9 mouse cellular contexts compared by ENCODE assay signal in the genomic region with DNA sequence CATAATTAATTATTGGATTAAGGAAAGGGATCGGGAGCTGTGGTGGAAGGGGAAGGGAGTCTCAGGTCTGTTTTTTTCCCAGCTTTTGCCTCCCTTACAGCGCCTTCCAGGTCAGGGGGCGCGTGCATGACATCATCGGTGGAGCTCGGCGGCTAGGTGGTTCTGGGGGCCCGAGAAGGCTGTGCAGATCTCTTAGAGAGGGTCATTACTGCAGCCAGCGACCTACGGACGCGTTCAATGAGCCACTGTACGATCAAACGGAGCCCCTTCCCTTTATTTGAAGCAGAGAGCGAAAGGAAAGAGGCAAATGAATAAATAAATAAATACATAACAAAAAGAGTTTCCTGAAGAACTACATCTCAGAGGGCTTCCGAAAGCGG. TPM values are rescaled to one million over a fixed set of nuclear protein-coding genes. Genes with fewer than 3 reads are reported as not detected.
DNase-seq lines count a peak whose midpoint lies in the region; ATAC-seq and TF ChIP-seq lines count a peak whose summit lies in the region.
"Had no signal": no experiment of that assay in that cellular context is flagged by ENCODE, and none has a peak within 500 bp of the region (broad histone marks: within the 10 kb centered on the region; RNA-seq: fewer than 3 reads in every experiment).

No protein-coding gene starts in this region.

- no peaks in the 10 kb centered on the region for H3K36me3 ChIP-seq in CH12.LX (replicated peaks in 1 of 2; ENCODE audit: control insufficient read depth in 1 of 2, insufficient read depth in 1 of 2, low read length in 1 of 2)
- no peaks in the 10 kb centered on the region for H3K36me3 ChIP-seq in embryonic facial prominence, embryonic 11.5 days (replicated peaks; ENCODE audit: control insufficient read depth, insufficient read depth, low read depth, low read length)
- no peaks in the 10 kb centered on the region for H3K36me3 ChIP-seq in intestine, postnatal 0 days (ENCODE audit: control insufficient read depth, insufficient read depth)
- no peaks in the 10 kb centered on the region for H3K36me3 ChIP-seq in neural tube, embryonic 11.5 days (ENCODE audit: control insufficient read depth, insufficient read depth, low read length)

- peaks cover 0 to 10% of the 10 kb centered on the region in 2 experiments; a peak in 2 of 4 replicates for H3K4me1 ChIP-seq in CH12.LX (ENCODE audit: control insufficient read depth in 1 of 2, insufficient read depth in 2 of 2)
- no peaks in the 10 kb centered on the region for H3K4me1 ChIP-seq in embryonic facial prominence, embryonic 11.5 days (ENCODE audit: control insufficient read depth, insufficient read depth, low read length)
- H3K4me1 ChIP-seq in intestine, postnatal 0 days (replicated peaks; ENCODE audit: control insufficient read depth, insufficient read depth, low read length), result no peaks in the 10 kb centered on the region; the same call in 1 of the 2 replicates
- H3K4me1 ChIP-seq in neural tube, embryonic 11.5 days (ENCODE audit: control insufficient read depth, insufficient read depth, low read length), result peaks cover 8% of the 10 kb centered on the region

- H3K4me2 ChIP-seq in CH12.LX (ENCODE audit: insufficient read depth, low read depth, poor library complexity, severe bottlenecking), result peak overlapping the region; percentile 85
- H3K4me2 ChIP-seq in embryonic facial prominence, embryonic 11.5 days (ENCODE audit: low read depth, low read length), result peak overlapping the region; percentile 95
- peak overlapping the region; percentile 96 for H3K4me2 ChIP-seq in intestine, postnatal 0 days (replicated peaks; ENCODE audit: low read depth)
- H3K4me2 ChIP-seq in neural tube, embryonic 11.5 days (ENCODE audit: low read depth), result peak overlapping the region; percentile 88

- TF ChIP-seq RAD21 in CH12.LX (IDR thresholded peaks at IDR 0.05; ENCODE audit: low read depth, low read length), result no peak

- H3K27ac ChIP-seq in gastrocnemius, adult 2 months, result peak overlapping the region; percentile 93
- no peak overlapping the region for H3K27ac ChIP-seq in CH12.LX (ENCODE audit: insufficient read depth, low read depth)
- H3K27ac ChIP-seq in embryonic facial prominence, embryonic 11.5 days (replicated peaks; ENCODE audit: low read depth, low read length), result no peak overlapping the region
- no peak overlapping the region for H3K27ac ChIP-seq in intestine, postnatal 0 days (ENCODE audit: low read depth, low read length)
- H3K27ac ChIP-seq in neural tube, embryonic 11.5 days (ENCODE audit: low read depth, low read length), result no peak overlapping the region

- TF ChIP-seq EP300 in CH12.LX (IDR thresholded peaks at IDR 0.05; ENCODE audit: low read length), result no peak

- peaks cover 7% of the 10 kb centered on the region for H3K9me3 ChIP-seq in CH12.LX (replicated peaks; ENCODE audit: low read length)
- no peaks in the 10 kb centered on the region for H3K9me3 ChIP-seq in embryonic facial prominence, embryonic 11.5 days (replicated peaks; ENCODE audit: control insufficient read depth, low read length)
- H3K9me3 ChIP-seq in intestine, postnatal 0 days (ENCODE audit: control insufficient read depth), result no peaks in the 10 kb centered on the region
- H3K9me3 ChIP-seq in neural tube, embryonic 11.5 days (ENCODE audit: control insufficient read depth, low read length), result no peaks in the 10 kb centered on the region

- dilution Hi-C loops in CH12.LX (cut with MboI; ENCODE audit: extremely low pct_ligation_motif_present, extremely low pct_unique_long_range_greater_than_20kb, low sequenced_read_pairs), result no loop called here

- no peak for TF ChIP-seq POLR2A in CH12.LX (IDR thresholded peaks at IDR 0.05; ENCODE audit: low read depth, low read length)

- no peak for TF ChIP-seq CTCF in gastrocnemius, adult 2 months (IDR thresholded peaks at IDR 0.05)
- no peak for TF ChIP-seq CTCF in CH12.LX (conservative IDR thresholded peaks at IDR 0.05 in 1 of 2, IDR thresholded peaks at IDR 0.05 in 1 of 2; ENCODE audit: low read depth in 2 of 2, low read length in 2 of 2)
- TF ChIP-seq CTCF in intestine, postnatal 0 days (IDR thresholded peaks at IDR 0.05; ENCODE audit: low read depth), result no peak

- H3K4me3 ChIP-seq in gastrocnemius, adult 2 months, result peak overlapping the region; percentile 87
- H3K4me3 ChIP-seq in CH12.LX (replicated peaks in 1 of 3; ENCODE audit: low read depth in 2 of 3, low read length in 2 of 3, poor library complexity in 1 of 3), result peak overlapping the region; percentile 57 to 85 (median 69)
- peak overlapping the region; percentile 65 for H3K4me3 ChIP-seq in embryonic facial prominence, embryonic 11.5 days (ENCODE audit: low read depth, low read length)
- peak overlapping the region; percentile 67 for H3K4me3 ChIP-seq in intestine, postnatal 0 days (ENCODE audit: low read depth, low read length)
- H3K4me3 ChIP-seq in neural tube, embryonic 11.5 days (ENCODE audit: low read depth, low read length), result peak overlapping the region; percentile 66

- intact Hi-C loops in gastrocnemius, adult 2 months (cut with DNase I), result loop anchor here (2.0 to 5.0 kb wide), 2 partner anchors 42 to 137 kb away; partner anchors contain the start of gene Tab1

- DNase-seq in gastrocnemius, adult 2 months, result no peak
- DNase-seq in gastrocnemius, postnatal 25 days, result no peak
- no peak for DNase-seq in CH12.LX (ENCODE audit: extremely low read depth)
- peak; percentile 30 for DNase-seq in embryonic facial prominence, embryonic 11.5 days (ENCODE audit: low spot score)
- DNase-seq in neural tube, embryonic 11.5 days (ENCODE audit: low spot score), result peak; percentile 53
- no peak for DNase-seq in layer of hippocampus, adult 11-12 months (ENCODE audit: low spot score)

- H3K27me3 ChIP-seq in CH12.LX (replicated peaks), result peaks cover 24% of the 10 kb centered on the region
- H3K27me3 ChIP-seq in embryonic facial prominence, embryonic 11.5 days (ENCODE audit: control insufficient read depth, insufficient read depth, low read length), result peaks cover 22% of the 10 kb centered on the region
- H3K27me3 ChIP-seq in intestine, postnatal 0 days (replicated peaks; ENCODE audit: control insufficient read depth, insufficient read depth, low read length), result peaks cover 10% of the 10 kb centered on the region
- H3K27me3 ChIP-seq in neural tube, embryonic 11.5 days (ENCODE audit: control insufficient read depth, insufficient read depth, low read length), result peaks cover 19% of the 10 kb centered on the region

- in situ Hi-C loops in CH12.LX (cut with MboI; ENCODE audit: low pct_ligation_motif_present, low pct_unique_long_range_greater_than_20kb, low sequenced_read_pairs), result loop anchor here (10.0 kb wide), 2 partner anchors 134 to 346 kb away; partner anchors contain the start of gene Sun2

- ATAC-seq in embryonic facial prominence, embryonic 11.5 days (replicated peaks; ENCODE audit: insufficient number of reproducible peaks, low FRiP score, low TSS enrichment, low read depth), result 0 out of 2 replicates have a peak, but pooled peaks have one; percentile 51
- ATAC-seq in intestine, postnatal 0 days, result no peak
- no peak for ATAC-seq in neural tube, embryonic 11.5 days (ENCODE audit: insufficient read depth, low FRiP score, low TSS enrichment)
- ATAC-seq in inflammation-experienced regulatory T-cells, adult 6 months, result no peak

- 3% methylated on average over 17 of the region's 17 CpGs for WGBS in embryonic facial prominence, embryonic 11.5 days
- WGBS in intestine, postnatal 0 days, result 2% methylated on average over 17 of the region's 17 CpGs
- 2% methylated on average over 17 of the region's 17 CpGs for WGBS in neural tube, embryonic 11.5 days

- H3K79me2 ChIP-seq in CH12.LX (replicated peaks; ENCODE audit: control insufficient read depth, extremely low read depth, insufficient read depth, poor library complexity, severe bottlenecking), result no peaks in the 10 kb centered on the region

- H3K9ac ChIP-seq in CH12.LX (ENCODE audit: insufficient read depth, low read depth), result peak overlapping the region; percentile 61
- H3K9ac ChIP-seq in embryonic facial prominence, embryonic 11.5 days (replicated peaks; ENCODE audit: low read length), result peak overlapping the region; percentile 65
- peak overlapping the region; percentile 56 for H3K9ac ChIP-seq in intestine, postnatal 0 days (ENCODE audit: low read depth, low read length)
- peak overlapping the region; percentile 58 for H3K9ac ChIP-seq in neural tube, embryonic 11.5 days (ENCODE audit: low read length)

TF ChIP-seq in CH12.LX, 34 proteins besides CTCF, POLR2A, EP300 and RAD21 (continues in another document):
- TF ChIP-seq UBTF (IDR thresholded peaks at IDR 0.05; ENCODE audit: low read depth, low read length), result no peak

RNA-seq across cellular contexts. Expression of gene Syngr1, which starts 0.4 kb away (rescaled TPM):
- 10 to 100 TPM; 46.1 to 46.4 TPM for total RNA-seq in gastrocnemius, adult 2 months (2021)
- 10 to 100 TPM; 34.6 to 37.7 TPM for total RNA-seq in gastrocnemius, postnatal 25 days (2021)
- total RNA-seq in CH12.LX (2012; rRNA removed), result 10.7 and 14.8 TPM in 2 replicates
- total RNA-seq in CH12.LX (2014; rRNA removed), result 6.0 and 9.7 TPM in 2 replicates
- polyA plus RNA-seq in CH12.LX (2012; ENCODE audit: insufficient read length, low read depth), result 7.0 and 11.3 TPM in 2 replicates
- polyA plus RNA-seq in embryonic facial prominence, embryonic 11.5 days (2014; fragmentation: Nextera tagmentation; extraction: Ambion mirVana), result 6.4 and 8.3 TPM in 2 replicates
- polyA plus RNA-seq in intestine, postnatal 0 days (2015; fragmentation: Nextera tagmentation; extraction: Ambion mirVana), result 6.8 and 10.4 TPM in 2 replicates
- 8.7 TPM in 2 replicates for polyA plus RNA-seq in neural tube, embryonic 11.5 days (2014; fragmentation: Nextera tagmentation; extraction: Ambion mirVana)
- 1 to 10 TPM in 1 of 3 experiments, under 1 TPM in 1, not detected in 1; 0.77 to 1.7 TPM for polyA plus RNA-seq in inflammation-experienced regulatory T-cells, adult 6 months (2017; shearing (Covaris generic))
- total RNA-seq: neutrophil, adult 5-6 weeks had no signal

RNA-seq across cellular contexts. Expression of gene Rpl3, which starts 0.9 kb away (rescaled TPM):
- total RNA-seq in gastrocnemius, adult 2 months (2021), result 10 to 100 TPM; 38.6 to 51.4 TPM
- total RNA-seq in gastrocnemius, postnatal 25 days (2021), result 10 to 100 TPM; 48.4 to 80.1 TPM
- total RNA-seq in CH12.LX (2012; rRNA removed), result 3,351 and 3,819 TPM in 2 replicates
- total RNA-seq in CH12.LX (2014; rRNA removed), result 2,106 and 2,198 TPM in 2 replicates
- 2,552 and 2,592 TPM in 2 replicates for polyA plus RNA-seq in CH12.LX (2012; ENCODE audit: insufficient read length, low read depth)
- polyA plus RNA-seq in embryonic facial prominence, embryonic 11.5 days (2014; fragmentation: Nextera tagmentation; extraction: Ambion mirVana), result 1,289 and 1,347 TPM in 2 replicates
- 436 and 450 TPM in 2 replicates for polyA plus RNA-seq in intestine, postnatal 0 days (2015; fragmentation: Nextera tagmentation; extraction: Ambion mirVana)
- 1,003 and 1,056 TPM in 2 replicates for polyA plus RNA-seq in neural tube, embryonic 11.5 days (2014; fragmentation: Nextera tagmentation; extraction: Ambion mirVana)
- polyA plus RNA-seq in inflammation-experienced regulatory T-cells, adult 6 months (2017; shearing (Covaris generic)), result 1,000 to 10,000 TPM; 2,844 to 4,969 (median 3,861) TPM

RNA-seq across cellular contexts. Expression of gene Tab1, which starts 42.2 kb away (rescaled TPM):
- total RNA-seq in gastrocnemius, adult 2 months (2021), result 10 to 100 TPM; 13.0 to 16.1 TPM
- 10 to 100 TPM; 13.8 to 14.6 TPM for total RNA-seq in gastrocnemius, postnatal 25 days (2021)
- 15.1 and 17.7 TPM in 2 replicates for total RNA-seq in CH12.LX (2012; rRNA removed)
- total RNA-seq in CH12.LX (2014; rRNA removed), result 10.4 and 12.0 TPM in 2 replicates
- 11.4 and 11.6 TPM in 2 replicates for polyA plus RNA-seq in CH12.LX (2012; ENCODE audit: insufficient read length, low read depth)
- 26.8 and 26.9 TPM in 2 replicates for polyA plus RNA-seq in embryonic facial prominence, embryonic 11.5 days (2014; fragmentation: Nextera tagmentation; extraction: Ambion mirVana)
- 12.6 and 13.6 TPM in 2 replicates for polyA plus RNA-seq in intestine, postnatal 0 days (2015; fragmentation: Nextera tagmentation; extraction: Ambion mirVana)
- 35.7 and 36.0 TPM in 2 replicates for polyA plus RNA-seq in neural tube, embryonic 11.5 days (2014; fragmentation: Nextera tagmentation; extraction: Ambion mirVana)
- 10 to 100 TPM; 12.2 to 15.9 (median 12.3) TPM for polyA plus RNA-seq in inflammation-experienced regulatory T-cells, adult 6 months (2017; shearing (Covaris generic))

Comparison
In these comparisons a context has a peak if more than half of its experiments do, and no peak if none do; other contexts are left out.
1. DNase-seq: peak in embryonic facial prominence, embryonic 11.5 days (single experiment) and neural tube, embryonic 11.5 days (single experiment); none in gastrocnemius, adult 2 months (single experiment), gastrocnemius, postnatal 25 days (single experiment), CH12.LX (single experiment) and layer of hippocampus, adult 11-12 months (single experiment).
2. Peak in every context shown above with its lines, with median percentiles within 50 percentile points of each other: H3K4me3 ChIP-seq, H3K4me2 ChIP-seq and H3K9ac ChIP-seq.